Mouse (Mus musculus): Measurements from ENCODE around the gene Pcbp1. TPM values are rescaled to one million over a fixed set of nuclear protein-coding genes. Genes with fewer than 3 reads are reported as not detected.
"Not testable (repeated sequence)": the region's sequence is repeated elsewhere in the genome, so short reads cannot be mapped to it uniquely, and the experiment has no call there.

Gene Pcbp1
- 331 and 342 TPM in 2 replicates for polyA plus RNA-seq (2015; fragmentation: Nextera tagmentation; extraction: Ambion mirVana)

GRCm38 (mm10) chr6:86526032-86526960 is at the start of gene Pcbp1:
Gene Pcbp1 (minus strand): TSS chr6:86526321.
- H3K27ac ChIP-seq (replicated peaks) = peak within 1 kb of the TSS; percentile 100
- peak within 1 kb of the TSS; percentile 93 for H3K4me3 ChIP-seq (replicated peaks)
- H3K9ac ChIP-seq (replicated peaks) = peak within 1 kb of the TSS; percentile 94
- peaks cover 28% of the 10 kb centered on the region for H3K4me1 ChIP-seq
- H3K9me3 ChIP-seq (replicated peaks) = no peaks in the 10 kb centered on the region
- peak; percentile 89 for ATAC-seq (ENCODE audit: low FRiP score)
- WGBS = under 1% methylated on average over 70 of the region's 120 CpGs
- no peaks in the 10 kb centered on the region for H3K27me3 ChIP-seq (replicated peaks)
- H3K4me2 ChIP-seq = peak within 1 kb of the TSS; percentile 70
- peaks cover 7% of the 10 kb centered on the region for H3K36me3 ChIP-seq

- H3K9me3 ChIP-seq (replicated peaks) = no peaks in the 10 kb centered on the region
- H3K4me1 ChIP-seq = peaks cover 7% of the 10 kb centered on the region; the same call in 1 of the 2 replicates
- 96% methylated on average over 3 of the region's 3 CpGs for WGBS
- no peak overlapping the region for H3K27ac ChIP-seq (replicated peaks)
- no peak overlapping the region for H3K4me2 ChIP-seq
- H3K36me3 ChIP-seq = no peaks in the 10 kb centered on the region
- no peak overlapping the region for H3K4me3 ChIP-seq (replicated peaks)
- no peak overlapping the region for H3K9ac ChIP-seq (replicated peaks)
- ATAC-seq (ENCODE audit: low FRiP score) = no peak
- no peaks in the 10 kb centered on the region for H3K27me3 ChIP-seq (replicated peaks)
Measured at GRCm38 (mm10) chr6:86574495-86574894, 48.4 kb upstream of the Pcbp1 start.

GRCm38 (mm10) chr6:86570830-86571229 is 44.7 kb upstream of the Pcbp1 start:
- no peak overlapping the region for H3K4me3 ChIP-seq (replicated peaks)
- no peak overlapping the region for H3K9ac ChIP-seq (replicated peaks)
- no peak overlapping the region for H3K27ac ChIP-seq (replicated peaks)
- ATAC-seq (ENCODE audit: low FRiP score) = no peak
- no peak overlapping the region for H3K4me2 ChIP-seq
- H3K9me3 ChIP-seq (replicated peaks) = no peaks in the 10 kb centered on the region
- peaks cover 11% of the 10 kb centered on the region for H3K36me3 ChIP-seq
- H3K27me3 ChIP-seq (replicated peaks) = no peaks in the 10 kb centered on the region
- 68% methylated on average over 9 of the region's 9 CpGs for WGBS
- H3K4me1 ChIP-seq = peaks cover 9% of the 10 kb centered on the region

- H3K9me3 ChIP-seq (replicated peaks) = no peaks in the 10 kb centered on the region
- 61% methylated on average over 3 of the region's 3 CpGs for WGBS
- H3K4me1 ChIP-seq = peaks cover 9% of the 10 kb centered on the region
- no peak overlapping the region for H3K4me3 ChIP-seq (replicated peaks)
- H3K9ac ChIP-seq (replicated peaks) = no peak overlapping the region
- 0 out of 2 replicates have a peak overlapping the region, but pooled peaks have one; percentile 28 for H3K27ac ChIP-seq (replicated peaks)
- H3K4me2 ChIP-seq = no peak overlapping the region
- H3K27me3 ChIP-seq (replicated peaks) = no peaks in the 10 kb centered on the region
- peaks cover 22% of the 10 kb centered on the region for H3K36me3 ChIP-seq
- peak; percentile 45; the same call in 1 of the 2 replicates for ATAC-seq (ENCODE audit: low FRiP score)
Measured at GRCm38 (mm10) chr6:86569461-86569820, 43.3 kb upstream of the Pcbp1 start.

- ATAC-seq (ENCODE audit: low FRiP score) = no peak
Measured at GRCm38 (mm10) chr6:86568816-86569460, 42.8 kb upstream of the Pcbp1 start.

GRCm38 (mm10) chr6:86565782-86566181 is 39.7 kb upstream of the Pcbp1 start:
- no peak for ATAC-seq (ENCODE audit: low FRiP score)
- Histone ChIP-seq H3K4me3 (replicated peaks) (no peak overlapping the region), H3K9me3 (replicated peaks) (no peaks in the 10 kb centered on the region), H3K27ac (replicated peaks) (no peak overlapping the region), H3K9ac (replicated peaks) (no peak overlapping the region), H3K4me2 (no peak overlapping the region), H3K4me1 (peaks cover 7% of the 10 kb centered on the region), H3K36me3 (peaks cover 35% of the 10 kb centered on the region), H3K27me3 (replicated peaks) (no peaks in the 10 kb centered on the region)
- 94% methylated on average over 2 of the region's 2 CpGs for WGBS

More at GRCm38 (mm10) chr6:86568816-86569460, 42.8 kb upstream of the Pcbp1 start:
- peaks cover 9% of the 10 kb centered on the region for H3K4me1 ChIP-seq
- H3K27me3 ChIP-seq (replicated peaks) = no peaks in the 10 kb centered on the region
- H3K9ac ChIP-seq (replicated peaks) = no peak overlapping the region
- 58% methylated on average over 3 of the region's 3 CpGs for WGBS
- H3K9me3 ChIP-seq (replicated peaks) = no peaks in the 10 kb centered on the region
- peaks cover 22% of the 10 kb centered on the region for H3K36me3 ChIP-seq
- peak overlapping the region; percentile 28; the same call in 1 of the 2 replicates for H3K27ac ChIP-seq (replicated peaks)
- H3K4me2 ChIP-seq = no peak overlapping the region
- H3K4me3 ChIP-seq (replicated peaks) = no peak overlapping the region

GRCm38 (mm10) chr6:86557182-86557581 is 31.1 kb upstream of the Pcbp1 start:
- WGBS = 96% methylated on average over 1 of the region's 1 CpGs
- H3K36me3 ChIP-seq = peaks cover 45% of the 10 kb centered on the region
- H3K4me2 ChIP-seq; H3K4me3 ChIP-seq (replicated peaks); H3K4me1 ChIP-seq; H3K27me3 ChIP-seq (replicated peaks); H3K27ac ChIP-seq (replicated peaks); H3K9ac ChIP-seq (replicated peaks); H3K9me3 ChIP-seq (replicated peaks); ATAC-seq (ENCODE audit: low FRiP score): not testable (repeated sequence)

- Histone ChIP-seq H3K4me1 (no peaks in the 10 kb centered on the region), H3K4me2 (no peak overlapping the region), H3K36me3 (peaks cover 48% of the 10 kb centered on the region), H3K27me3 (replicated peaks) (no peaks in the 10 kb centered on the region), H3K4me3 (replicated peaks) (no peak overlapping the region), H3K9me3 (replicated peaks) (no peaks in the 10 kb centered on the region), H3K27ac (replicated peaks) (no peak overlapping the region), H3K9ac (replicated peaks) (no peak overlapping the region)
- 95% methylated on average over 3 of the region's 3 CpGs for WGBS
- ATAC-seq (ENCODE audit: low FRiP score) = no peak
Measured at GRCm38 (mm10) chr6:86556345-86557058, 30.4 kb upstream of the Pcbp1 start.

- ATAC-seq (ENCODE audit: low FRiP score) = no peak
- H3K9me3 ChIP-seq (replicated peaks) = no peaks in the 10 kb centered on the region
Measured at GRCm38 (mm10) chr6:86550587-86550986, 24.5 kb upstream of the Pcbp1 start.

GRCm38 (mm10) chr6:86547880-86548367 is 21.8 kb upstream of the Pcbp1 start:
- H3K4me2 ChIP-seq = no peak overlapping the region
- no peaks in the 10 kb centered on the region for H3K9me3 ChIP-seq (replicated peaks)
- H3K27me3 ChIP-seq (replicated peaks) = no peaks in the 10 kb centered on the region
- H3K4me3 ChIP-seq (replicated peaks) = no peak overlapping the region
- peaks cover 63% of the 10 kb centered on the region for H3K36me3 ChIP-seq
- no peak overlapping the region for H3K9ac ChIP-seq (replicated peaks)
- H3K4me1 ChIP-seq = no peaks in the 10 kb centered on the region
- 89% methylated on average over 8 of the region's 8 CpGs for whole genome bisulfite sequencing
- ATAC-seq (ENCODE audit: low FRiP score) = no peak
- no peak overlapping the region for H3K27ac ChIP-seq (replicated peaks)

More at GRCm38 (mm10) chr6:86550587-86550986, 24.5 kb upstream of the Pcbp1 start:
- Histone ChIP-seq H3K36me3 (peaks cover 64% of the 10 kb centered on the region), H3K27me3 (replicated peaks) (no peaks in the 10 kb centered on the region), H3K27ac (replicated peaks) (no peak overlapping the region), H3K9ac (replicated peaks) (no peak overlapping the region), H3K4me2 (no peak overlapping the region), H3K4me3 (replicated peaks) (no peak overlapping the region), H3K4me1 (no peaks in the 10 kb centered on the region)
- WGBS = 50% methylated on average over 1 of the region's 1 CpGs

- Histone ChIP-seq H3K36me3 (peaks cover 62% of the 10 kb centered on the region), H3K9me3 (replicated peaks) (no peaks in the 10 kb centered on the region), H3K4me3 (replicated peaks) (no peak overlapping the region), H3K27ac (replicated peaks) (no peak overlapping the region), H3K9ac (replicated peaks) (no peak overlapping the region), H3K4me2 (no peak overlapping the region), H3K27me3 (replicated peaks) (no peaks in the 10 kb centered on the region), H3K4me1 (no peaks in the 10 kb centered on the region)
- no peak for ATAC-seq (ENCODE audit: low FRiP score)
- WGBS = 94% methylated on average over 1 of the region's 1 CpGs
Measured at GRCm38 (mm10) chr6:86547228-86547755, 21.2 kb upstream of the Pcbp1 start.

All from neural tube, embryonic 15.5 days (tissue).